Mouse (Mus musculus) cerebellum, adult 2 months (tissue): ENCODE results near the gene Ntf5. TPM values are rescaled to one million over a fixed set of nuclear protein-coding genes. Genes with fewer than 3 reads are reported as not detected.

Experiments
- DNase-seq, 2 experiments: peaks; one replicate each; pipeline ENCODE4 v3.0.0; 2021
- H3K27ac ChIP-seq: fragments of 200-500 bp; 2 replicates; pipeline ENCODE4 v1.5.1; 2012; ENCODE audit warnings: low read length, control low read depth, inconsistent platforms; ENCODE audit not compliant: insufficient read depth
- H3K27me3 ChIP-seq: fragments of 200-500 bp; 2 replicates; pipeline ENCODE4 v1.6.1; 2012; ENCODE audit warnings: inconsistent platforms, mild to moderate bottlenecking, low read length, moderate library complexity; ENCODE audit not compliant: control insufficient read depth, insufficient read depth
- H3K4me1 ChIP-seq: fragments of 200-500 bp; 2 replicates; pipeline ENCODE4 v1.6.1; 2011; ENCODE audit warnings: low read length; ENCODE audit not compliant: control insufficient read depth, insufficient read depth
- H3K4me3 ChIP-seq: fragments of 200-500 bp; replicated peaks from 2 replicates; pipeline ENCODE3; 2011; ENCODE audit warnings: mild to moderate bottlenecking, low read depth, low read length, control low read depth; ENCODE audit not compliant: insufficient read depth
- CTCF ChIP-seq: fragments of 200-500 bp; IDR thresholded peaks from 2 replicates; pipeline ENCODE4 v1.5.1; 2011; ENCODE audit warnings: low read depth, mild to moderate bottlenecking, control low read depth, low read length, moderate library complexity, borderline replicate concordance; ENCODE audit not compliant: insufficient read depth
- POLR2A ChIP-seq: fragments of 200-500 bp; IDR thresholded peaks from 2 replicates; pipeline ENCODE4 v1.6.1; 2011; ENCODE audit warnings: low read length, control low read depth, borderline replicate concordance; ENCODE audit not compliant: insufficient read depth
- WGBS: fragments of 180-500 bp; shearing (Covaris S2); methylation state at CpG from one replicate; pipeline ENCODE4 v1.1.7; 2018; 5-methylcytosine and 5-hydroxymethylcytosine counted together
- polyA plus RNA-seq: library from polyadenylated mRNA; depleted of rRNA; stranded (reverse); fragments of >200 nt; gene quantifications from 2 replicates; pipeline ENCODE4 v1.2.3, GENCODE M21; 2012

The Ntf5 gene
- polyA plus RNA-seq, 1 experiment = 0.07 TPM

GRCm38 (mm10) chr7:45447325-45447990 is 34.0 kb downstream of the Ntf5 start:
- H3K27me3 ChIP-seq = no peaks in the 10 kb centered on the region
- H3K4me1 ChIP-seq = no peaks in the 10 kb centered on the region
- no peak for DNase-seq
- WGBS = 43% methylated on average over 11 of the region's 11 CpGs
- TF ChIP-seq CTCF (peak; percentile 52; the same call in 1 of the 2 replicates), POLR2A (no peak)
- no peak overlapping the region for H3K4me3 ChIP-seq
- H3K27ac ChIP-seq = no peak overlapping the region

DNA sequence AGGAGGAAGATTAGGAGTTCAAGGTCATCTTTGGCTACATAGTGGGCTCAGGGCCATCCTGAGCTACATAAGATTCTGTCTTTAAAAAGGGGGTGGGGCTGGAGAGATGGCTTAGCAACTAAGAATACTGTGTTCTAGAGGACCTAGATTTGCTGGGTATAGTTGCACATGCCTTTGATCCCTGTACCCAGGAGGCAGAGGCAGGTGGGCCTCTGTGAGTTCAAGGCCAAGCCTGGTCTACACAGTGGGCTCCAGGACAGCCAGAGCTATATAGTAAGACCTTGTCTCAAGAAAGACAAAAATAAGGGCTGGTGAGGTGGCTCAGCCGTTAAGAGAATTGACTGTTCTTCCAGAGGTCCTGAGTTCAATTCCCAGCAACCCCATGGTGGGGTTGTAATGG is 36.5 kb downstream of the Ntf5 start:
- Histone ChIP-seq H3K4me1 (no peaks in the 10 kb centered on the region), H3K27ac (no peak overlapping the region), H3K27me3 (no peaks in the 10 kb centered on the region), H3K4me3 (no peak overlapping the region)
- no peak for DNase-seq
- TF ChIP-seq POLR2A = no peak
- no peak for TF ChIP-seq CTCF
- WGBS = 89% methylated on average over 1 of the region's 1 CpGs

DNA sequence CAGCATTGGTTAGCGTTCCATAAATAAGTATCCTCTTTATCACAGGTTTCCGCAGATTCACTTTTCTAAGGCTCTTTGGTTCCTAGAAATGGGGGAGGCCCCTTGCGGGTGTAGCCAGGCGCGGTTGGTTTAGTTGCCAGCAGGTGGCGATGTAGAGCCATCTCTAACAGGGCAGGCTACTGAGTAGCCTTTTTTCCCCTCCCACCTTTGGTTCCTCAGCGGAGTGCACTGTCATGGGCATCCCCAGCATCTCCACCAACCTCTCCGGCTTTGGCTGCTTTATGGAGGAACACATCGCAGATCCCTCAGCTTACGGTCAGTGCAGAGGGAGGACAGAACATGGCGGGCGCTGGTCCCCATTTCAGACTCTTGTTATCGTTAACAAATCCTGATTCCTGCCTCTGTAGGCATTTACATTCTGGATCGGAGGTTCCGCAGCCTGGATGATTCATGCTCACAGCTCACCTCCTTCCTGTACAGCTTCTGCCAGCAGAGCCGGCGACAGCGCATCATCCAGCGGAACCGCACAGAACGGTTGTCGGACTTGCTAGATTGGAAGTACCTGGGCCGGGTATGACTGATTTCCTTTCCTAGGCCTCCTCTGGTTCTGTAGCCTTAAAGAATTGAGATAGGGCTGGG is 38.0 kb downstream of the Ntf5 start:
- peak; percentile 80 to 87 for DNase-seq

GRCm38 (mm10) chr7:45454971-45455370 is 41.5 kb downstream of the Ntf5 start:
- H3K4me3 ChIP-seq = no peak overlapping the region
- 85% methylated on average over 15 of the region's 15 CpGs for WGBS
- peaks cover 7% of the 10 kb centered on the region for H3K4me1 ChIP-seq
- TF ChIP-seq CTCF (no peak), POLR2A (no peak)
- H3K27ac ChIP-seq = no peak overlapping the region
- DNase-seq = no peak
- no peaks in the 10 kb centered on the region for H3K27me3 ChIP-seq

More for the DNA sequence above, 38.0 kb downstream of the Ntf5 start:
- Histone ChIP-seq H3K27ac (no peak overlapping the region), H3K4me1 (no peaks in the 10 kb centered on the region), H3K27me3 (no peaks in the 10 kb centered on the region), H3K4me3 (peak overlapping the region; percentile 55)
- 49% methylated on average over 23 of the region's 23 CpGs for whole genome bisulfite sequencing
- TF ChIP-seq POLR2A (no peak), CTCF (peak; percentile 84)

DNA sequence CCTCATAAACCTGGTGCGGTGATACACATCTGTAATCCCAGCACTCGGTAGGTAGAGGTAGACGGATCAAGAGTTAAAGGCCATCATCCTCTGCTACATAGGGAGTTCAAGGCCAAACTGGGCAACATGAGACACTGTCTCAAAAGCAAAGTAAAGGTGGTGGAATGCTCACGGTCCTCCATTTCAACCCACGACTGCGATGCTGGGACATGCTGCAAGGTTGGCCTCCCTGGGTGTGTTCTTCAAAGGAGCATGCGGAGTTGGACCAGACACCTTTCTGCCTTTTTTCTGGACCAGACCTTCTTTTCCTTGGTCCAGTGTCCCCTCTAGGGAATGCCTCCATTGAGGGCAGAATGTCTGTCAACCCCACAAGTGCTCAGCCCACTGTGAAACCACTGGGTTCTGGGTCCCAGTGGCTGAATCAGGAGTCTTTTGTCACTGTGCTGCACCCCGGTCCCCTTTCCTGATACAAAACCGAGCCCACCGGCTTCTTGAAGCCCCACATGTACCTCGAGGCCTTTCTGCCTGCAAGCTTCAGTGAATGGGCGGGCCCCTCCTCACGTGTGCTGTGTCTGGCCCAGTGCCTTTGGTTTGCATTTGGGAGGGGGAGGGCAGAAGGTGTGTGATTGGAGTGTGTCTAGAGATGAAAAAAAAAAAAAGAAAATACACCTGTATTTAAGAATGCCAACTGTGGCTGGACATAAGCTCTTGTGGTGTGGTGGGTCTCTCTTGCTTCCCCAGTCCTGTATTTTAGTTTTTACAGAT is 42.6 kb downstream of the Ntf5 start:
- H3K4me1 ChIP-seq = peaks cover 11% of the 10 kb centered on the region
- no peaks in the 10 kb centered on the region for H3K27me3 ChIP-seq
- TF ChIP-seq POLR2A (no peak), CTCF (no peak)
- no peak overlapping the region for H3K4me3 ChIP-seq
- no peak overlapping the region for H3K27ac ChIP-seq
- 75% methylated on average over 13 of the region's 13 CpGs for WGBS
- DNase-seq = no peak

DNA sequence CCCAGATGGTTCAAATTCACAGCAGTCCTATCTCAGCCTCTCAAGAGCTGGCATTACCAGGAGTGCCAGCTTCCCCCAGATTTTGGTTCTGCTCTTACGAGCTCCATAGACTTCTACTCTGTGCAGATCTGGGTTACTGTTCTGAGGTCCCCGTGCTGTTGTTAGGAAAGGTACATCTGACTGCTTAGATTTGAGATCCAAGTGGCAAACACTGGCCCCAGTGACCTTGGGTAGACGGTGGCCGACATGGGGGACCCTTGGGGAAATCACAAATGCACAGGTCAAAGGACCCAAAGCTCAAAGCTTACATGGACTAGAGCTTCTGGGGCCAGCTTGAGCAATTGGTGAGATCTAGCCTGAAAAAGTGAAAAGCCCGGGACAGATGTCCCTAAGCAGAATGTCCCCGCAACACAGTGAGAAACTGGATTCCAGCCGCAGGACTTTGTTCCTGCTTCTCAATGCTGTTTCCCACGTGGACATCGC is 43.3 kb downstream of the Ntf5 start:
- Histone ChIP-seq H3K4me1 (peaks cover 11% of the 10 kb centered on the region), H3K4me3 (no peak overlapping the region), H3K27me3 (no peaks in the 10 kb centered on the region), H3K27ac (no peak overlapping the region)
- TF ChIP-seq CTCF = no peak
- TF ChIP-seq POLR2A = no peak
- WGBS = 49% methylated on average over 9 of the region's 9 CpGs
- DNase-seq = no peak

DNA sequence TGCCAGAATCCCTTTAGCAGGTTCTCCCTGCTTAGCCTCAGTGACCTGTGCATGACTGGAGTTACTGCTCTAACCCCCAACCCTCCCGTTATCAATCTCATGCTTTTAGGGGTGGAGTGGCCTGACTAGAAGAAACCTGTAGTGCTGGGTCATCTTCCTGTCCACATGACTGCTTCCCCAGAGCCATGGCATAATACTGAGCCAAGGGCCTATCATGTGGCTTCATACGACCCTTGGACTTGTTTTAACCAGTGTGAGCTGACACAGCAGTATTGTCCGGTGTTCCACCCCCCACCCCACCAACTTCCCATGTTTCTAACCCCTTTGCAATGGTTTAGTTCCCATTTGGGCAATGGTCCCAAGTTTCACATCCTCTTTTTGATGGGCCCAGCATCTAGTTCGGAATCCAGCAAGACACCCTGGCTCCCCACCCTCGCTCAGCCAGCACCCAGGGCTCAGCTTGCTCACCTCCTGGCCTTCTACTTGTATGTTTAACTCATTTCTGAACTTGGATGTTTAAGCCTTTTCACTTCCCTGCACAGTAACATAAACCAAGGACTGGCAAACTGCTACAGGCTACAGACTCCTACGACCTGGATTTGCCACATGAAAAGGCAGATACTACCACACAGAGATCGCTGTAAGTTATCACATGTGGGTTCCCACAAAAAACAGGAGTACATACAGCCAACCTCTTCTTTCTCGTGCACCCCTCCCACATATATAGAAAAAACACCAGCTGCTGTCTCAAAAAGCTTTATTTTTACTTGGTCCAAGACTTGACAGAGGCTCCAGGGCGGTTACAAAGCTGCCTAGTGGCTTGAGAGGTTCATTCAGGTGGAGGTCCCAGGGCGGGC is 43.9 kb downstream of the Ntf5 start:
- no peak for TF ChIP-seq POLR2A
- TF ChIP-seq CTCF = no peak
- peaks cover 11% of the 10 kb centered on the region for H3K4me1 ChIP-seq
- H3K27me3 ChIP-seq = no peaks in the 10 kb centered on the region
- 38% methylated on average over 10 of the region's 10 CpGs for WGBS
- H3K27ac ChIP-seq = no peak overlapping the region
- no peak for DNase-seq
- H3K4me3 ChIP-seq = peak overlapping the region; percentile 15
